Mouse (Mus musculus): ENCODE measurements at regions not wholly inside any gene's neighbourhood (a gene's known extent, or its start where the extent isn't known, plus 50 kb on each side); places are given as distances from the start of the nearest gene placed in this dataset.

DNA sequence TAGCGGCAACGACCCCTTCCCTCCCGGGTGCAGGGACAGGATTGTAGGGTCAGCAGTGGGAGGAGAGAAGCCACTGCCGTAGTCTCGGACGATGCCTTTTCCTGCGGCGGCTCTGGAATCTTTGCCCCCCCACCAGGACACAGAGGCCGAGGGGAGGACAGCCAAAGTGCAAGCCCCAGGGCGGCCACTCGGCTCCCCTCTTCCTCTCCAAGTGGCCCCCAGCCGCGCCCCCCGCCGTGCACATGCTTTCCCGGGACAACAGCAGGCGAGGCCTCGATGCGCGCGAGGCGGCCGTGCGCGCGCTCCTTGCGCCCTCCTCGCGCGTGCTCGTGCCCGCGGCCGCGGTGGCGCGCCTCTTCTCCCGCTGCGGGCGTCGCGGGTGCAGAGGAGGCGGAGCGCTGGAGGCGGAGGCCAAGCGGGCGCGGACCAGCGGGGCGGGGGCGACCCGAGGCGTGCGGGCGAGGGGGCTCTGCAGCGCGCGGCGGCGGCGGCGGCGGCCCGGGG, 83.9 kb upstream of the Arhgap32 start:
- TF ChIP-seq POLR2A (IDR thresholded peaks at IDR 0.05; ENCODE audit: borderline replicate concordance, control insufficient read depth, low read depth, low read length) = no peak
- no peak for TF ChIP-seq CTCF (IDR thresholded peaks at IDR 0.05; ENCODE audit: control insufficient read depth, insufficient read depth, low read length)

Measured in bone marrow, adult 2 months (tissue).